Mouse (Mus musculus): ENCODE measurements around the gene 2010111I01Rik.

- no peak for TF ChIP-seq POLR2A (IDR thresholded peaks at IDR 0.05; ENCODE audit: low read depth, low read length)
- TF ChIP-seq CTCF (conservative IDR thresholded peaks at IDR 0.05; ENCODE audit: insufficient read depth, insufficient read length, low read depth, low read length): no peak
Measured at GRCm38 (mm10) chr13:63289152-63289551, 324.5 kb downstream of the 2010111I01Rik start.

Measured in kidney, adult 2 months (tissue).